Mouse (Mus musculus) olfactory bulb, adult 2 months (tissue): Measurements from ENCODE around the gene Naglu. TPM values are rescaled to one million over a fixed set of nuclear protein-coding genes. Genes with fewer than 3 reads are reported as not detected.

Source experiments
- H3K27ac ChIP-seq: fragments of 200-500 bp; 2 replicates; pipeline ENCODE4 v1.5.1; 2012; ENCODE audit warnings: low read depth, low read length; ENCODE audit not compliant: insufficient read depth
- H3K4me1 ChIP-seq: fragments of 200-500 bp; 2 replicates; pipeline ENCODE4 v1.6.1; 2012; ENCODE audit warnings: low read length; ENCODE audit not compliant: control insufficient read depth, insufficient read depth
- H3K4me3 ChIP-seq: fragments of 200-500 bp; 2 replicates; pipeline ENCODE4 v1.5.1; 2012; ENCODE audit warnings: mild to moderate bottlenecking, low read depth, low read length, moderate library complexity; ENCODE audit not compliant: insufficient read depth
- CTCF ChIP-seq: fragments of 200-500 bp; IDR thresholded peaks from 2 replicates; pipeline ENCODE4 v1.5.1; 2012; ENCODE audit warnings: low read depth, mild to moderate bottlenecking, low read length, moderate library complexity; ENCODE audit not compliant: insufficient read depth
- POLR2A ChIP-seq: fragments of 200-500 bp; IDR thresholded peaks from 2 replicates; pipeline ENCODE4 v1.6.1; 2012; ENCODE audit warnings: mild to moderate bottlenecking, low read depth, low read length, moderate library complexity; ENCODE audit not compliant: insufficient read depth
- WGBS: fragments of 180-500 bp; shearing (Covaris S2); methylation state at CpG from one replicate; pipeline ENCODE4 v1.1.7; 2018; 5-methylcytosine and 5-hydroxymethylcytosine counted together
- polyA plus RNA-seq: library from polyadenylated mRNA; stranded (reverse); fragments of >200 nt; gene quantifications from 2 replicates; pipeline ENCODE4 v1.2.4, GENCODE M21; 2012; ENCODE audit warnings: low replicate concordance; ENCODE audit not compliant: missing spikeins, insufficient read depth, insufficient read length

The Naglu gene
- polyA plus RNA-seq, 1 experiment: not detected

DNA sequence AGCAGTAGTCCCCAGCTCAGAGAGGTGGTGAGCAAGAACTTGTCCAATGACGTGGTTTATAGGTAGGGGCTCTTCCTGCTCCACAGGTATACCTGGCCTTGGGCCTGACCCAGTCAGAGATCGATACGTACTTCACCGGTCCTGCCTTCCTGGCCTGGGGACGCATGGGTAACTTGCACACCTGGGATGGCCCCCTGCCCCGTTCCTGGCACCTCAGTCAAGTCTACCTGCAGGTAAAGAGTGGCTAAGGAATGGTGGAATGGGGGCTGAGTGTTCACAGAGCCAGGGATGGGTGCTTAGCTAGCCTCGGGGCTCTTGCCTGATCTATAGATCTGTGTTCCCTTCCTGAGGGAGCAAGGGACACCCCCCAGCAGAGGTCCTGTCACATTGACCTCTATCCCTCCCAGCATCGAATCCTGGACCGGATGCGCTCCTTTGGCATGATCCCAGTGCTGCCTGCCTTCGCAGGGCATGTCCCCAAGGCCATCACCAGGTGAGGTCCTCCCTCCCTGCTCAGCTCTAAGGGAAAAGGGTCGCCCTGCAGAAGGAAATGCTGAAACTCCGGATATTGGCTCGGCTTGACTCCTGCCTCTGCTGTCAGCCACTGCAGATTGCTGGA is 2.1 kb downstream of the Naglu start:
- WGBS: 81% methylated on average over 14 of the region's 14 CpGs
- no peak overlapping the region for H3K4me3 ChIP-seq
- H3K4me1 ChIP-seq: peaks cover 9% of the 10 kb centered on the region
- H3K27ac ChIP-seq: no peak overlapping the region
- TF ChIP-seq CTCF (no peak), POLR2A (no peak)

DNA sequence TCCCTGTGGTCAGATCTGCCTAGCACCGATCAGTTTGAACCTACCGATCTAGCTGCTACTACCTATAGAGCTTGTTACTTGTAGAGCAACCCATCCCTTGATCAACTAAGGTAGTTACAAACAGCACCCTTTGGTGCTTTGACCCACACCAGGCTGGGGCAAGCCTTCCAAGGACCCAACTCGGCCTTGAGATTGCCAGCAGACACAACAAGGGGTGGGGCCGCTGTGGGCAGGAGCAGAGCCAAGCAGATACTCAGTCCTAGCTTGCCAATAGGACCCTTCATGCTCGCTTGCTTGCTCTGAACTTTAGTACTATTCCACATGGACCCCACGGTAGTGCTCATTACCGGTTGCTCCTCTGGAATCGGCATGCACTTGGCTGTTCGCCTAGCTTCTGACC is 8.3 kb downstream of the Naglu start, which contains the start of gene Hsd17b1:
TSS of gene Hsd17b1 (plus strand) at position 291 of the 400 bp plus-strand sequence.
- 73% methylated on average over 9 of the region's 9 CpGs for WGBS
- no peak within 1 kb of the TSS for H3K4me3 ChIP-seq
- no peak for TF ChIP-seq POLR2A
- no peak for TF ChIP-seq CTCF
- peaks cover 11% of the 10 kb centered on the region for H3K4me1 ChIP-seq
- no peak within 1 kb of the TSS for H3K27ac ChIP-seq

DNA sequence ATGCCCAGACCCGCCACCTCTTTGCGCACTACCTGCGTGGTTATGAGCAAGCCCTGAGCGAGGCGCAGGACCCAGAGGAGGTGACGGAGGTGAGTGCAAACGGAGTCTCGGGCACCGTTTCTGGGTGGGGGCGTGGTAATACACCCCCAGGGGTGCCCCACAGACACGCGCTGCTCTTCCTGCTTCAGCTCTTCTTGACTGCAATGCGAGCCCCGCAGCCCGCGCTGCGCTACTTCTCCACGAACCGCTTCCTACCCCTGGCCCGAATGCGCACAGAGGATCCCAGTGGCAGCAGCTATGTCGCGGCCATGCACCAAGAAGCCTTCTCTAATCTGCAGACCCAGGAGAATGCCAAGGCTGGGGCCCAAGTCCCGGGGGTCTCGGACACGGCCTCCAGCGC is 9.9 kb downstream of the Naglu start:
- Histone ChIP-seq H3K27ac (no peak overlapping the region), H3K4me1 (peaks cover 16% of the 10 kb centered on the region), H3K4me3 (no peak overlapping the region)
- 15% methylated on average over 27 of the region's 27 CpGs for WGBS
- TF ChIP-seq CTCF (no peak), POLR2A (no peak)

DNA sequence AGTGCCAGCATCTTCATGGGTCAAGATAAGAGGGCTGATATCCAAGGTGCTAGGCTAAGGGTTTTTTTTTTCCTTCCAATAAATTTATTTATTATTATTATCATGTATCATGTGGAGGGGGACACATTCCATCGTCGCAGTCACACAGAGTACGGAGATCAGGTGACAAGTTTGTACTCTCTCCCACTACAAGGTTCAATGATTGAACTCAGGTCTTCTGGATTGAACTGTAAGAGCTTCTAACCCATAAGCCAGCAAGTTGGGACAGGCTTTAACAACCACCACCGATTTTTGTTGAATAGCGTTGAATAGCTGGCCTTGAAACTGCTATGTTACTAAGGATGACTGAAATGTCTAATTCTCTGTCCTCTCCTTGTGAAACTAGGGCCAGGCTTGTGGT is 10.6 kb downstream of the Naglu start:
- Histone ChIP-seq H3K27ac (no peak overlapping the region), H3K4me3 (no peak overlapping the region), H3K4me1 (peaks cover 16% of the 10 kb centered on the region)
- TF ChIP-seq POLR2A: no peak
- 73% methylated on average over 5 of the region's 5 CpGs for whole genome bisulfite sequencing

DNA sequence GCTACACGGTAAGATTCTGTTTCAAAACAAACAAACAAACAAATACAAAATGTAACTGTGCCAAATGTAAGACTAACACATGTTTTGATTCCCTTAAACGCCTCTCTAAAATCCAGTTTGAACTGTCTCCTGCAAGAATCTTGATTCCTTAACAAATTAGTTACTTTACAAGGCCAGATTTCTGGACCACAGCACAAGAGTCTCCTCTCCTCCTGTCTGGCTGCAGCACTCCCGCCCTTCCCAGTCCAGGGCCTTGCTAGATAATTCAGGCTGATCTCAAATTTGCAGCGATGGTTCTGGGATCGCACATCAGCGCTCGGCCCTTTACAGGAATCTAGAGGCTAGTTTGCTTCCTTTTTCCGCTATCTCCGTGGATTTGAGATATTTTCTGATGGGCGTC is 11.8 kb downstream of the Naglu start:
- WGBS: 6% methylated on average over 10 of the region's 10 CpGs
- Histone ChIP-seq H3K4me3 (peak overlapping the region; percentile 42), H3K27ac (no peak overlapping the region), H3K4me1 (peaks cover 16% of the 10 kb centered on the region)
- TF ChIP-seq CTCF (no peak), POLR2A (no peak)

DNA sequence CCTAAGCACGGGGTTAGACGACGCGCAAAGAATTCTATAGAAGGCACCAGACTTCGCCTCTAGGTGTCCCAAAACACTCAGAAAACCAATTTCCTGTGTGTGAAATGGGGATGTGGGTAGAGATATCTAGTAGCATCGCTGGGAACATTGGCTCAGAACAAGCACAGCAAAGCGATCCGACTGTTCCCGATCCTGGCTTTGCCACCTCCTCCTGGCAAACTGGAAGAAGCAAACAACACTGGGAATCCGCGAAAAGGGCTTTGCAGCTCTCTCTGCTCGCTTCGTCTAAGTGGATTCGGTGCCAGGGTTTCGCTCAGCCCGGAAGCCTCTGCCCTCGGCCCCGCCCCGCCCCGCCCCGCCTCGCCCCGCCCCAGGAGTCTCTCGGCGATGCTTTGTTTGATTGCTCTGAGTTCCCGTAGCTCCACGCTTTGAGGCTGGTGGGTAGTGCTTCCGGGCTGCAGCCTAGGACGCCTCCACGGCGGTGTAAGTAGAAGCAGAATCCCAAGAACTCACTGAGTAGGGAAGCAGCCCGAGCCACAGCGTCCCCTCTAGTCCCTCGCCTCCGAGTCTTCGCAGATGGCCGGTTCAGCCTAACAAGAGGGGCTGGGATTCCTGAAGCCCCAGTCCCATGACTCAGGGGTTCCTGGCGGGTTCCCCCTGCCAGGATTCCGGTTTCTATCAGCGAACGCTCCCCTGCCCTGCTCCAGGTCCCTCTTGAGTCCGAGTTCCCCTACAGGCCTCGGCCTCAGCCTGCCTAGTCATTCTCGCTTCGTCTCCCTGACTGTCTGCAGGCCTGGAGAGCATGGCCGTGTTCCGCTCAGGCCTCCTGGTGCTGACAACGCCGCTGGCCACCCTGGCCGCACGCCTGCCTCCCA is 12.6 kb downstream of the Naglu start, which contains the start of gene Coasy:
TSS of gene Coasy (plus strand) at position 358 of the 875 bp plus-strand sequence.
- H3K27ac ChIP-seq: peak within 1 kb of the TSS; percentile 71
- under 1% methylated on average over 51 of the region's 51 CpGs for WGBS
- H3K4me1 ChIP-seq: peaks cover 16% of the 10 kb centered on the region
- TF ChIP-seq CTCF (0 out of 2 replicates have a peak, but pooled peaks have one; percentile 12), POLR2A (peak; percentile 61)
- H3K4me3 ChIP-seq: peak within 1 kb of the TSS; percentile 77

DNA sequence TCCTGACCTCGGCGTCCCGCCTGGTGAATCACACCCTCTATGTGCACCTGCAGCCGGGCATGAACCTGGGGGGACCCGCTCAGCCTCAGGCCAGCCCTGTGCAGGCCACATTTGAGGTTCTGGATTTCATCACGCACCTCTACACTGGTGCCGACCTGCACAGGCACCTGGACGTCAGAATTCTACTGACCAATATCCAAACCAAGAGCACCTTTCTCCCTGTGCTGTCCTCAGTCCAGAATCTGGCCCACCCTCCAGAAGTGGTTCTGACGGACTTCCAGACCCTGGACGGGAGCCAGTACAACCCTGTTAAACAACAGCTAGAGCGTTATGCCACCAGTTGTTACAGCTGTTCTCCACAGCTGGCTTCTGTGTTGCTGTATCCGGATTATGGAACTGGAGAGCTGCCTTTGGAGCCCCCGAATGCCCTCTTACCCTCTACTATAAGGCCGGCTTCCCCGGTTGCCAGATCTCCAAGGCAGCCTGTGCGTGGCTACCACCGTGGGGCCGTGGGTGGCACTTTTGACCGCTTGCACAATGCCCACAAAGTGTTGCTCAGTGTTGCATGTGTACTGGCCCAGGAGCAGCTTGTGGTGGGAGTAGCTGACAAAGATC is 13.4 kb downstream of the Naglu start:
- Histone ChIP-seq H3K4me1 (peaks cover 22% of the 10 kb centered on the region), H3K4me3 (peak overlapping the region; percentile 77), H3K27ac (peak overlapping the region; percentile 58)
- TF ChIP-seq CTCF: no peak
- no peak for TF ChIP-seq POLR2A
- WGBS: 25% methylated on average over 19 of the region's 19 CpGs

DNA sequence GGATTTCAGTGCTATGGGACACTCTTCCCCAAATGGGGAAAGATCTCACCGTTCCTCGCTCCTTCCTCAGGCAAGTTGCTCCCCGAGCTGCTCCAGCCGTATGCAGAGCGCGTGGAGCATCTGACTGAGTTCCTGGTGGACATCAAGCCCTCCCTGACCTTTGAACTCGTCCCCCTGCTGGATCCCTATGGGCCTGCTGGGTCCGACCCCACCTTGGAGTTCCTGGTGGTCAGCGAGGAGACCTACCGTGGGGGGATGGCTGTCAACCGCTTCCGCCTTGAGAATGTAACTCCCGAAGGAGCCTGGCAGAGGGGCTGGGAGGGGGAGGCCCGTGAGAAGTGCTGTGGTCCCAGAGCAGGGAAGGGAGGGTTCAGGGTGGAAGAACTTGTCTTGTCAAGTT is 14.4 kb downstream of the Naglu start:
- H3K4me1 ChIP-seq: peaks cover 23% of the 10 kb centered on the region
- no peak overlapping the region for H3K27ac ChIP-seq
- TF ChIP-seq CTCF (no peak), POLR2A (no peak)
- H3K4me3 ChIP-seq: no peak overlapping the region
- 88% methylated on average over 14 of the region's 14 CpGs for WGBS

DNA sequence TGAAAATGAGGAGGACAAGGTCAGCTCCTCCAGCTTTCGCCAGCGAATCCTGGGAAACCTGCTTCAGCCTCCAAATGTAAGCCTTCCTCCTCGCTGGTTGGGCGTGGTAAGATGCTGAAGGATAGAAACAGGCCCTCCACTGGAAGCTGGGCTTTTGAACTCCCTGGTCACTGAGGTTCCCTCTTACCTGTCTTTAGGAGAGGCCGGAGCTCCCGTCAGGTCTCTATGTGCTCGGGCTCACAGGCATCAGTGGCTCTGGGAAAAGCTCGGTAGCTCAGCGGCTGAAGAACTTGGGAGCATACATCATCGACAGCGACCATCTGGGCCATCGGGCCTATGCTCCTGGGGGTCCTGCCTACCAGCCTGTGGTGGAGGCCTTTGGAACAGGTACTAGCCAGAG is 15.0 kb downstream of the Naglu start:
- TF ChIP-seq CTCF: no peak
- TF ChIP-seq POLR2A: no peak
- WGBS: 93% methylated on average over 12 of the region's 12 CpGs
- no peak overlapping the region for H3K27ac ChIP-seq
- no peak overlapping the region for H3K4me3 ChIP-seq
- peaks cover 18% of the 10 kb centered on the region for H3K4me1 ChIP-seq
